Mouse (Mus musculus) kidney, adult 2 months (tissue): ENCODE results near the gene Hemgn.
A peak's percentile ranks its signal among the peaks of the same experiment; 100 is the strongest.

Experiments
- CTCF ChIP-seq: fragments of 200-500 bp; conservative IDR thresholded peaks from 2 replicates; pipeline ENCODE4 v1.5.1; 2011; ENCODE audit warnings: low read depth, mild to moderate bottlenecking, control low read depth, low read length, moderate library complexity, mixed read lengths; ENCODE audit not compliant: insufficient read depth, insufficient read length
- POLR2A ChIP-seq: fragments of 200-500 bp; IDR thresholded peaks from one replicate; pipeline ENCODE4 v1.6.1; 2011; ENCODE audit warnings: low read depth, low read length, control low read depth

- TF ChIP-seq POLR2A (no peak), CTCF (0 out of 2 replicates have a peak, but pooled peaks have one; percentile 5)
Measured at GRCm38 (mm10) chr4:46389612-46390341, 23.5 kb downstream of the Hemgn start.
